Mouse (Mus musculus) heart, postnatal 10 days (tissue): ENCODE measurements around the gene Hcfc1. TPM values are rescaled to one million over a fixed set of nuclear protein-coding genes. Genes with fewer than 3 reads are reported as not detected.

Experiments
- DNase-seq, 2 experiments: peaks; one replicate each; pipeline ENCODE4 v3.0.0; 2021
- intact Hi-C: fragments of 180-260 bp; cut with DNase I; formaldehyde crosslinking; loops from one replicate; pipeline ENCODE4 v1.15.1; 2025
- total RNA-seq, 2 experiments: library from RNA; stranded (reverse); gene quantifications; 2 replicates each; pipeline ENCODE4 v1.2.3; 2021

Hcfc1 gene
- total RNA-seq, 2 experiments from 2014 or later, result 64.2 to 64.4 TPM

DNA sequence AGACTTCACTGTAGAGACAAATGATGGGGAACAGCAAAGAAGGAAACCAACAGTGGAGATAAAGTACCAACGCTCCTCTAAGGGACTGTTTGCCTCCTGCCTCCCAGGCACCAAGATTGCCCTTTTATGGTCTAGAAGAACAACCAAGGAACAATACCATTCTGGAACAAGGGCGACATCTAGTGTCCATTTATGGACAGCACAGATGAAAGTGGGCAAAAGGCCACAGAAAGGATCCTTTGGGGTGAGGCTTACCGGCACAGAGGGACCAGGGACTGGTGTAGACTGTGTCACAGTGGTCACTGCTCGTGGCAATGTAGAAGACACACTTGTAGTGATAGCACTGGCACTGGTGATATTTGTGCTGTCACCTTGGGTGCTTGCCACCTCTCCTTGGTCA lies 17.5 kb downstream of the Hcfc1 start:
- peak; percentile 70 to 79 for DNase-seq
- intact Hi-C loops, result loop anchor here (1.0 to 10.0 kb wide), 4 partner anchors 150 to 894 kb away; partner anchors contain the start of genes Abcd1, Bcap31 and Slc6a8

- DNase-seq, result no peak
- intact Hi-C loops, result loop anchor here (5.0 to 10.0 kb wide), 3 partner anchors 232 to 892 kb away; partner anchors contain the start of genes Abcd1, Bcap31 and Slc6a8
Observed at GRCm38 (mm10) chrX:73946896-73947295, 19.3 kb downstream of the Hcfc1 start.

DNA sequence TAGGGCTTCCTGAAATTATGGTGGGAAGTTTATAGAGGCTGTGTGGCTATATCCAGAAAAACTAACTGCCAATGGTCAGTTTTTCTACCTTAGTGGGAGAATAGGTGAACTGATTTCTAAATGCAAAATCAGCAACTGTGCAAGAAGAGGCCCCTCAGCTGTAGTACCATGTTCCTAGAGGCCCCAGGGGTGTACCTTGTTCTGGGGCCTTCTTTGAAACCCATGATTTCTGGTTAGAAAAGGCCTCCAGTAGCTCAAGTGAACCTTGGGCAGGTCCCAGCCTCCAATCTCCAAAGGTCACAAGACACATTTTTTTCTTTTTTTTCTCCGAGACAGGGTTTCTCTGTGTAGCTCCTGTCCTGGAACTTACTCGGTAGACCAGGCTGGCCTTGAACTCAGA lies 23.9 kb downstream of the Hcfc1 start:
- intact Hi-C loops, result loop anchor here (10.0 kb wide), 2 partner anchors 227 to 887 kb away; partner anchors contain the start of genes Abcd1 and Bcap31
- no peak for DNase-seq

GRCm38 (mm10) chrX:73941860-73942259 lies 24.3 kb downstream of the Hcfc1 start:
- DNase-seq, result no peak
- intact Hi-C loops, result loop anchor here (10.0 kb wide), 2 partner anchors 227 to 887 kb away; partner anchors contain the start of genes Abcd1 and Bcap31

DNA sequence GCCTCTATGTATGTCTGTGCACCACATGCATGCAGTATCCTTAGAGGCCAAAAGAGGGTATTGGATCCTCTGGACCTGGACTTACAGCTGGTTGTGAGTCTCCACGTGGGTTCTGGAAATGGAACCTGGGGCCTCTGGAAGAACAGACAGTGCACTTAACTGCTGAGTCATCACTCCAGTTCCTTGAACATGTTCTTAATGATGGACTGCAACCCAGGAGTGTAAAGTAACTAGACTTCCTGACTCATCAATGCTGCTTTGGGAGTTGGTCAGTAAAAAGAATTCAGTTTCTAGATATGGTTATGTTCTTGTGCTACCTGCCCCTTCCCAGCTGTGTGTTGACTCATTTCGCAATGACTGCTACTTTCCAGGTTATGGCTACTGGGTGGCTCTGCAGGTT lies 34.3 kb downstream of the Hcfc1 start:
- DNase-seq, result no peak
- intact Hi-C loops, result no loop called here

- DNase-seq, result peak; percentile 66 to 73
- intact Hi-C loops, result no loop called here
Observed at GRCm38 (mm10) chrX:73930402-73931062, 35.6 kb downstream of the Hcfc1 start, which contains the start of gene Renbp. TSS of gene Renbp (minus strand) at chrX:73930850.

DNA sequence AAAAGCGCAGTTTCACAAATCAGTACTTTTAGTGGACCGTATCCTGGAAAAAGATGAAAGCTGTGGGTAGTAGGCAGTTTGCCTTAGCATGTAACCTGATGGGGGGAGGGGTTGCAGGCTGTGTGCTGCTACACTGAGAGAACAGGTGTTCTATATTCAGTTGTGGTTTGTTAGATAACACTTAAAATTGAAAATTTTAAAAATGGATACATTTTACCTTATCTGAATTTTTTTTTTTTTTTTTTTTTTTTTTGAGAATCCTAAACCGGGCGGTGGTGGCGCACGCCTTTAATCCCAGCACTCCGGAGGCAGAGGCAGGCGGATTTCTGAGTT lies 43.6 kb downstream of the Hcfc1 start:
- intact Hi-C loops, result loop anchor here (5.0 kb wide), 1 partner anchor 135 kb away; the partner anchor contains the start of genes Idh3g and Ssr4

DNA sequence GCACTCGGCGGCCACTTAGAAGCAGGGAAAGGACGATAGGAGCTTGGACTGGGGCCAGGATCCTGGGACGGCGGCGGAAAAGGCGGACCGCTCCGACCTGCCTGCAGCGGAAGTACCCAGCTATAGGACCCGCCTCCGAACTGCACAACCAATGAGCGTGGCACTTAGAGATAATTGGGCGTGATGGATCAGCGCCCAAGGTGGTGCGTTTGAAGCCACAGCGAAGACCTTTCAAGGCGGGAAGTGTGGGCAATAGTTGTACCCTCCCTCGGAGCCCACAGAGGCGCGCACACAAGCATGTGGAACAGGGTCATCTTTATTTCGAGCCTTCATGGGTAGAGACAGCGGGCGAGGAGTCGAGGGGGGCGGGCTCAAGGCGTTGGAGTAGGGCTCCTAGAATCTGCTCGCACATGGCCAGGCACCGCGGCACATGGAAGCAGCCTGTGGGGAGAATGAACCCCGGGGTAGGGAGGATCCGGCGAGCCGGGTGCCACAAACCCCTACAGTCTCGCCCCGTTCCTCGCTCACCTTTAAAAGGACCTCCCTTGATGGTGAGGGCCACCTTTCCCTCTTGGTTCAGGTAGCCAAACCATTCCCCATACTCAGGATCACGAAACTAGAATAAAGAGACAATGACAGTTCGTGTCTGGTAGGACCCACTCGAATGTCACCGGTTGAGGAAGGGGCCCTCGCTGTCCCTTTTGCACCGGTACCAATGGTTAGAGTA lies 44.2 kb downstream of the Hcfc1 start, which contains the start of the genes Arhgap4 and Naa10:
Gene Arhgap4, minus strand, starts transcription at position 48 of the 727 bp plus-strand sequence.
Gene Naa10, minus strand, starts transcription at position 122 of the 727 bp plus-strand sequence.
- DNase-seq, result peak; percentile 91 to 93
- intact Hi-C loops, result loop anchor here (5.0 kb wide), 1 partner anchor 135 kb away; the partner anchor contains the start of genes Idh3g and Ssr4

More for the DNA sequence above, 43.6 kb downstream of the Hcfc1 start:
- DNase-seq, result no peak

DNA sequence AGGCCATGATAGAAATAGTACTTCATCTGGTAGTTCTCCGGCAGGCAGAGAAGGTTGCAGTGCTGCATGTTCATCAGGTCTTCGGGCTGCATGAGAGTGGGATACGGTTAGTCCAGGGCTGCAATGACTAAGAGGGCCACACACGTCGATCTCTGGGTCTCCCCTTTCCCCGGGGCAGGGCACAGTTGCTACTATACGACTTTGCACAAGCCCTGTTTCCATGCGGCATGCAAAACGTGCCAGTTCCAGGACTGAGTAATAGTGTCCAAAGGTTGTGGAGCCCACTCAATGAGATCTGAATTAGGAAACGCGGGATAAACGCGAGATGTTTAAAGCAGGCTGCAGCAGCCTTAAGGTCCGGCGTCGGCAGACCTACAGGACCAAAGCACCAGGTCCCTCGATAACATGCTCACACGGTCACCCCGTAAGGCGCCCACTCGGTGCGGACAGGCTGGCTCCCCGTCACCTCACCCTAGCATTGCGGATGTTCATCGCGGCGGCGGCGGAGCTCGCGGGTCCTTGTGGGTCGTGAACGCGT lies 44.8 kb downstream of the Hcfc1 start:
- intact Hi-C loops, result loop anchor here (5.0 kb wide), 1 partner anchor 134 kb away; the partner anchor contains the start of genes Idh3g and Ssr4
- no peak for DNase-seq

- intact Hi-C loops, result no loop called here
- DNase-seq, result no peak
Observed at GRCm38 (mm10) chrX:73918631-73919030, 47.5 kb downstream of the Hcfc1 start.

GRCm38 (mm10) chrX:73916945-73917344 lies 49.2 kb downstream of the Hcfc1 start:
- intact Hi-C loops, result no loop called here

GRCm38 (mm10) chrX:73914827-73915703 lies 51.1 kb downstream of the Hcfc1 start:
- DNase-seq, result peak; percentile 91 to 92
- intact Hi-C loops, result no loop called here

More at GRCm38 (mm10) chrX:73916945-73917344, 49.2 kb downstream of the Hcfc1 start:
- no peak for DNase-seq

GRCm38 (mm10) chrX:73911588-73911987 lies 54.6 kb downstream of the Hcfc1 start:
- intact Hi-C loops, result no loop called here
- peak in 1 of 2 experiments; percentile 6 for DNase-seq

GRCm38 (mm10) chrX:73911156-73911555 lies 55.0 kb downstream of the Hcfc1 start:
- DNase-seq, result peak in 1 of 2 experiments; percentile 12
- intact Hi-C loops, result no loop called here

DNA sequence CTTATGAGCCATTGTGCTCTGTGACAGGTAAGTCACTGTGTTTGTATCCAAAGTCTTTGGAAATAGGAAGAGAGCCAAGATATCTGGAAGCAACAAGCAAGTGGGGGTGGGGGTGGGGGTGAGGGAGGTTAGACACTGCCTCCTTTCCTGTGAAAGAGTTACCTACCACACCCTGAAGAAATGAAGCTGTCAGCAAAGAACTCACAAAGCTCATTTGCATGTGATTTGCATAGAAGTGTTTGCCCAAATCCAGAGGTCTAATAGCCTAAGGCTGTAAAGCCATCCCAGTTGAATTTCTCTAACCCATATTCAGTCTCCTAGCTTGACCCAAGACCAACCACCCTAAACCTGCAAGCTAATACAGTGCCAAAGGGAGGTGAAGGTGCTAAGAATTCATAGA lies 55.7 kb downstream of the Hcfc1 start:
- DNase-seq, result no peak
- intact Hi-C loops, result no loop called here

DNA sequence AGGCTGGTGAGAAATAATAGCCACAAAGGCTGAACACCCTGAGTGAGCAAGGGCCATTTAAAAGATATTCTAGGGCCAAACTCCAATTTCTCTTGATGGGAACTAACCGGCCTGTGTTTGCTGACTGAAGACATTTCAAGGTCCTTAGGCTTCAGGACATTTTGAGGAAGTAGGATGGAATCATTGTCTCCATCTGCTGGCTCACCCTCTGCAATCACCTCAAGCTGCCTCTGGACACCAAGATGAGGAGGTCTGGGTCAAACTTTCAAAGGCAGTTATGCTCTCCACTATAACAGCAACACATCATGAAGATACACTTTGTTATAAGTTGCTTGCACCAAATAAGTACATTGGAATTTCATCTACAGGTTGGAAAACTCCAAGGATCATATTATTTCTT lies 56.1 kb downstream of the Hcfc1 start:
- intact Hi-C loops, result no loop called here
- no peak for DNase-seq

DNA sequence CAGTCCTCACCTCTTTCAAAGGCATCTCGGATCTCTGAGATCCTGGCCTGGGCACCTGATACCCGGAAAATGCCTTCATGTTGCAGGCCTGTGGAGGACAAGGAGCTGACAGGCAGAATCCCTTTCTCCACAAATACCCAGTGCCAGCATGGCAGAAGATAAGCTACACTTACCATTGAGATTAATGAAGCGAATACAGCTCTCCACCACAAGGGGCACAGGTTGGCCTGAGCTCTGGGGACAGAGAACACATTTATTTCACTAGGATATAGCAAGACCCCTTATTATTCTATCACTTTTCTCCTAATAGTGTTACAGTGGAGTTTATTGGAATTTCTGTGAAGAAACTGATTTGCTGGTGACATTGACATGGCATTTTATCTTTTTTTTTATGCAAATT lies 68.2 kb downstream of the Hcfc1 start:
- intact Hi-C loops, result loop anchor here (2.0 to 5.0 kb wide), 2 partner anchors 99 to 226 kb away; partner anchors contain the start of gene Slc6a8
- no peak for DNase-seq

GRCm38 (mm10) chrX:73895719-73896118 lies 70.4 kb downstream of the Hcfc1 start, which contains the start of gene L1cam:
TSS of gene L1cam (minus strand) at chrX:73896105.
- peak; percentile 23 to 31 for DNase-seq
- intact Hi-C loops, result loop anchor here (2.0 to 5.0 kb wide), 2 partner anchors 97 to 223 kb away; partner anchors contain the start of gene Slc6a8

- intact Hi-C loops, result no loop called here
- no peak for DNase-seq
Observed at GRCm38 (mm10) chrX:73892833-73893232, 73.3 kb downstream of the Hcfc1 start.
